Mouse (Mus musculus) liver, embryonic 15.5 days (tissue): ENCODE data around the gene Rnft2. TPM values are rescaled to one million over a fixed set of nuclear protein-coding genes. Genes with fewer than 3 reads are reported as not detected.

ENCODE experiments used
- ATAC-seq: fragments of 200-750 bp; cut with Nextera tagmentation; 2 replicates; pipeline ENCODE4 v1.8.0; 2017; ENCODE audit warnings: moderate number of reproducible peaks, mild to moderate bottlenecking, moderate library complexity; ENCODE audit not compliant: insufficient read depth
- H3K27ac ChIP-seq: fragments of 300-500 bp; sonication (generic); replicated peaks from 2 replicates; pipeline ENCODE4 v1.5.1; 2015; ENCODE audit warnings: mild to moderate bottlenecking, inconsistent platforms
- H3K27me3 ChIP-seq: fragments of 300-500 bp; sonication (generic); 2 replicates; pipeline ENCODE4 v1.6.1; 2015; ENCODE audit warnings: mild to moderate bottlenecking, inconsistent platforms
- H3K36me3 ChIP-seq: fragments of 300-500 bp; sonication (generic); replicated peaks from 2 replicates; pipeline ENCODE4 v1.6.1; 2015; ENCODE audit warnings: moderate library complexity, mild to moderate bottlenecking, inconsistent platforms
- H3K4me1 ChIP-seq: fragments of 300-500 bp; sonication (generic); replicated peaks from 2 replicates; pipeline ENCODE4 v1.6.1; 2015; ENCODE audit warnings: inconsistent platforms
- H3K4me2 ChIP-seq: fragments of 300-500 bp; sonication (generic); 2 replicates; pipeline ENCODE4 v1.6.1; 2015; ENCODE audit warnings: moderate library complexity, mild to moderate bottlenecking, inconsistent platforms
- H3K4me3 ChIP-seq: fragments of 300-500 bp; sonication (generic); replicated peaks from 2 replicates; pipeline ENCODE4 v1.5.1; 2015; ENCODE audit warnings: mild to moderate bottlenecking, inconsistent platforms
- H3K9ac ChIP-seq: fragments of 300-500 bp; sonication (generic); 2 replicates; pipeline ENCODE4 v1.6.1; 2015; ENCODE audit warnings: moderate library complexity, mild to moderate bottlenecking, inconsistent platforms
- H3K9me3 ChIP-seq: fragments of 300-500 bp; sonication (generic); replicated peaks from 2 replicates; pipeline ENCODE4 v1.6.1; 2016; ENCODE audit warnings: inconsistent platforms
- WGBS: fragments of 180-500 bp; shearing (Covaris S2); methylation state at CpG from one replicate; pipeline ENCODE4 v1.1.7; 2015; ENCODE audit warnings: mixed read lengths; ENCODE audit not compliant: insufficient replicate concordance; 5-methylcytosine and 5-hydroxymethylcytosine counted together
- polyA plus RNA-seq: library from polyadenylated mRNA; unstranded; fragments of >200 nt; fragmentation: Nextera tagmentation; extraction: Ambion mirVana; gene quantifications from 2 replicates; pipeline ENCODE4 v1.2.1, GENCODE M21; 2015

Rnft2 gene
- polyA plus RNA-seq, 1 experiment from 2014 or later = 0.21 TPM

- peak overlapping the region; percentile 32 for H3K4me3 ChIP-seq
Observed at GRCm38 (mm10) chr5:118172078-118172723, 72.7 kb downstream of the Rnft2 start.

GRCm38 (mm10) chr5:118171665-118172064 lies 73.3 kb downstream of the Rnft2 start:
- Histone ChIP-seq H3K4me3 (peak overlapping the region; percentile 32), H3K36me3 (no peaks in the 10 kb centered on the region), H3K9ac (no peak overlapping the region), H3K9me3 (0 out of 2 replicates have a peak, but pooled peaks cover 3% of the 10 kb centered on the region), H3K4me1 (peaks cover 7% of the 10 kb centered on the region; the same call in 1 of the 2 replicates), H3K4me2 (peak overlapping the region; percentile 48), H3K27me3 (peaks cover 92% of the 10 kb centered on the region), H3K27ac (no peak overlapping the region)
- 1% methylated on average over 35 of the region's 36 CpGs for WGBS
- no peak for ATAC-seq

More at GRCm38 (mm10) chr5:118172078-118172723, 72.7 kb downstream of the Rnft2 start:
- peak overlapping the region; percentile 48 for H3K4me2 ChIP-seq
- no peak overlapping the region for H3K9ac ChIP-seq
- 1% methylated on average over 27 of the region's 27 CpGs for WGBS
- H3K9me3 ChIP-seq = 0 out of 2 replicates have a peak, but pooled peaks cover 3% of the 10 kb centered on the region
- H3K27me3 ChIP-seq = peaks cover 88% of the 10 kb centered on the region
- H3K36me3 ChIP-seq = no peaks in the 10 kb centered on the region
- H3K4me1 ChIP-seq = peaks cover 7% of the 10 kb centered on the region; the same call in 1 of the 2 replicates
- ATAC-seq = no peak
- H3K27ac ChIP-seq = no peak overlapping the region

- WGBS = 1% methylated on average over 25 of the region's 25 CpGs
- peak overlapping the region; percentile 48; the same call in 1 of the 2 replicates for H3K4me2 ChIP-seq
Observed at GRCm38 (mm10) chr5:118170888-118171529, 73.9 kb downstream of the Rnft2 start.

GRCm38 (mm10) chr5:118169222-118170221 lies 75.4 kb downstream of the Rnft2 start:
- Histone ChIP-seq H3K9me3 (no peaks in the 10 kb centered on the region), H3K4me3 (peak overlapping the region; percentile 37), H3K27ac (no peak overlapping the region), H3K4me1 (peaks cover 7% of the 10 kb centered on the region; the same call in 1 of the 2 replicates), H3K27me3 (peaks cover 93% of the 10 kb centered on the region), H3K9ac (no peak overlapping the region), H3K36me3 (no peaks in the 10 kb centered on the region), H3K4me2 (peak overlapping the region; percentile 60)
- under 1% methylated on average over 108 of the region's 117 CpGs for WGBS
- no peak for ATAC-seq

More at GRCm38 (mm10) chr5:118170888-118171529, 73.9 kb downstream of the Rnft2 start:
- peaks cover 7% of the 10 kb centered on the region; the same call in 1 of the 2 replicates for H3K4me1 ChIP-seq
- H3K27ac ChIP-seq = no peak overlapping the region
- no peak overlapping the region for H3K9ac ChIP-seq
- H3K36me3 ChIP-seq = no peaks in the 10 kb centered on the region
- H3K4me3 ChIP-seq = no peak overlapping the region
- no peak for ATAC-seq
- H3K9me3 ChIP-seq = 0 out of 2 replicates have a peak, but pooled peaks cover 3% of the 10 kb centered on the region
- H3K27me3 ChIP-seq = peaks cover 98% of the 10 kb centered on the region

- Histone ChIP-seq H3K4me1 (peaks cover 7% of the 10 kb centered on the region; the same call in 1 of the 2 replicates), H3K27ac (no peak overlapping the region)
- 64% methylated on average over 8 of the region's 8 CpGs for WGBS
Observed at GRCm38 (mm10) chr5:118167561-118167995, 77.3 kb downstream of the Rnft2 start.

GRCm38 (mm10) chr5:118165462-118165861 lies 79.5 kb downstream of the Rnft2 start:
- Histone ChIP-seq H3K9ac (no peak overlapping the region), H3K4me1 (no peaks in the 10 kb centered on the region), H3K27me3 (peaks cover 90% of the 10 kb centered on the region), H3K4me3 (no peak overlapping the region), H3K27ac (no peak overlapping the region), H3K9me3 (no peaks in the 10 kb centered on the region), H3K4me2 (no peak overlapping the region), H3K36me3 (no peaks in the 10 kb centered on the region)
- ATAC-seq = no peak

More at GRCm38 (mm10) chr5:118167561-118167995, 77.3 kb downstream of the Rnft2 start:
- Histone ChIP-seq H3K36me3 (no peaks in the 10 kb centered on the region), H3K9ac (no peak overlapping the region), H3K4me3 (no peak overlapping the region), H3K4me2 (no peak overlapping the region), H3K27me3 (peaks cover 93% of the 10 kb centered on the region), H3K9me3 (no peaks in the 10 kb centered on the region)
- no peak for ATAC-seq

- H3K27me3 ChIP-seq = peaks cover 82% of the 10 kb centered on the region
- no peak within 1 kb of the TSS for H3K4me2 ChIP-seq
- H3K4me1 ChIP-seq = no peaks in the 10 kb centered on the region
- no peak for ATAC-seq
- no peak within 1 kb of the TSS for H3K4me3 ChIP-seq
- H3K36me3 ChIP-seq = no peaks in the 10 kb centered on the region
- no peaks in the 10 kb centered on the region for H3K9me3 ChIP-seq
- H3K9ac ChIP-seq = no peak within 1 kb of the TSS
- no peak within 1 kb of the TSS for H3K27ac ChIP-seq
- WGBS = 57% methylated on average over 12 of the region's 12 CpGs
Observed at GRCm38 (mm10) chr5:118164581-118164980, 80.3 kb downstream of the Rnft2 start, which contains the start of gene Hrk. Hrk (plus strand) TSS chr5:118164648.

GRCm38 (mm10) chr5:118160691-118161090 lies 84.2 kb downstream of the Rnft2 start:
- WGBS = 20% methylated on average over 4 of the region's 4 CpGs
- H3K27me3 ChIP-seq = peaks cover 47% of the 10 kb centered on the region

GRCm38 (mm10) chr5:118156976-118157375 lies 87.9 kb downstream of the Rnft2 start:
- peak; percentile 64 for ATAC-seq
- Histone ChIP-seq H3K4me1 (peaks cover 39% of the 10 kb centered on the region), H3K9me3 (no peaks in the 10 kb centered on the region), H3K4me3 (no peak overlapping the region), H3K27me3 (peaks cover 13% of the 10 kb centered on the region; the same call in 1 of the 2 replicates), H3K9ac (no peak overlapping the region), H3K4me2 (no peak overlapping the region), H3K36me3 (no peaks in the 10 kb centered on the region), H3K27ac (no peak overlapping the region)
- 43% methylated on average over 4 of the region's 4 CpGs for WGBS

More at GRCm38 (mm10) chr5:118160691-118161090, 84.2 kb downstream of the Rnft2 start:
- Histone ChIP-seq H3K4me1 (peaks cover 19% of the 10 kb centered on the region), H3K9ac (no peak overlapping the region), H3K36me3 (no peaks in the 10 kb centered on the region), H3K4me2 (no peak overlapping the region), H3K4me3 (no peak overlapping the region), H3K27ac (no peak overlapping the region), H3K9me3 (no peaks in the 10 kb centered on the region)
- no peak for ATAC-seq

GRCm38 (mm10) chr5:118155565-118155947 lies 89.4 kb downstream of the Rnft2 start:
- Histone ChIP-seq H3K27ac (no peak overlapping the region), H3K4me1 (peaks cover 39% of the 10 kb centered on the region), H3K36me3 (no peaks in the 10 kb centered on the region), H3K4me3 (peak overlapping the region; percentile 92), H3K4me2 (peak overlapping the region; percentile 81), H3K9me3 (no peaks in the 10 kb centered on the region), H3K9ac (peak overlapping the region; percentile 80; the same call in 1 of the 2 replicates), H3K27me3 (no peaks in the 10 kb centered on the region)
- no peak for ATAC-seq
- 18% methylated on average over 9 of the region's 9 CpGs for WGBS
